Mouse (Mus musculus) WW6 (cell line): ENCODE data around the gene Erich4.

Experiments used
- DNase-seq: peaks from one replicate; pipeline ENCODE4 v3.0.0-alpha.2; 2013; ENCODE audit warnings: low read depth, low spot score

Gene Erich4

GRCm38 (mm10) chr7:25615706-25616011 is at the start of gene Erich4:
Gene Erich4 (minus strand): TSS chr7:25615892.
- DNase-seq: no peak

GRCm38 (mm10) chr7:25658657-25659472 is 43.2 kb upstream of the Erich4 start, which contains the start of the genes Bckdha and Exosc5:
Gene Bckdha (minus strand): TSS chr7:25658981.
Gene Exosc5 (plus strand): TSS chr7:25659164.
- peak; percentile 96 for DNase-seq

DNA sequence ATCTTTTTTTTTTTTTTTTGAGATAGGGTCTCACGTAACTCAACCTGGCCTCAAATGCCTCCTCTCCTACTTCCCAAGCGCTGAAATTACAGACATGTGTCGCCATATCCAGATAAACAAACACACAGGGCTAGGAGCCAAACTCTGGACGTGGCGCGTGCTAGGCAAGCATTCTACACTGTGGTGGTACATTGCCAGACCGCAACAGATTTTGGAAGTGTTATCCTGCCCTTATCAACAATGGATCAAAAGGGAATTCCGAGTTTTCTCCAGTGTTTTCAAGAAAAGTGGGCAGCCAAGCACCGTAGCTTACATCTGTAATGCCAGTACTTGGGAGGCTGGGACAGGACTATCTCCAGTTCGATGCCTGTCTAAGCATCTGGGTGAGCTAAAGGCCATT is 42.1 kb upstream of the Erich4 start:
- no peak for DNase-seq

GRCm38 (mm10) chr7:25655601-25656428 is 40.1 kb upstream of the Erich4 start:
- no peak for DNase-seq

DNA sequence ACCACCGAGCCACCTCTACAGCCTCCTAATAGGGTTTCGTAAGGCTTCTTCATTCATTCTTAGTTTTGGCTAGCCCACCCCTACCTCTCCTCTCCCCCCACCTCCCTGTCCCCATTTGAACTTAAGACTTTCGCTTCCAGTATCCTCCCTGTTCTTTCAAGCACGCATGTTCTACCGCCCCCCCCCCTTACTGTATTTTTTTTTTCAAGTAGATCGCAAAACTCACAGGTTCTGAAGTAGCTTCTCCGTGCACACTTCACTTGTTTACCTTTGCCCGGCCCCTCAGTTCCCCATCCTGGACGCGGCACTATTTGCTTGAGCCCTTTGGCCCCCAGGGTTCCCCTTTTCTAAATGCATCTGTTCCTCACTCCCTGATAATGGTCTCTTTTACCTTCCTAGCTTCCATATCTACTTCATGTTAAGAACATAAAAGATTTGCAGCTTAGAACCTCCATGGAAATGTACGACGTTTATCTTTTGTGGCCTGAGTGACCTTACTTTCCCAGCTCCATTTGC is 36.6 kb upstream of the Erich4 start:
- no peak for DNase-seq

DNA sequence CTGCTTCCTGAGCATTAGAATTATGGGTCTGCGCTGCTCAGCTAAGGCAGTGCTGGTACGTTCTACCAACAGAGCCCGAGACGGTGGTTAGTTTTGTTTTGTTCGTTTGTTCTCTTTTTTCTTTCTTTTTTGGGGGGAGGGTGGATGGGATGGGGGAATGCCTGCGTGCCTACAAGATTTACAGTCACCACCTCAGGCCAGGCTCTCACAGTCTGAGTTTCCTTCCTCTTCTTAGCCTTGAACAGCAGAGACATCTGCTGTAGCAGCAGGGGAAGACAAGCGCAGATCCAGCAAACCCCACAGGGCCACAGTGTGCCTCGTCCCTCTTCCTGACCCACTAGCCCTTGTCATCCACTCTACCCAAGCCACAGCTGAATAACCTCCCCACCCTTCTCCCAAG is 35.6 kb upstream of the Erich4 start:
- DNase-seq: no peak

GRCm38 (mm10) chr7:25649839-25650238 is 34.1 kb upstream of the Erich4 start:
- no peak for DNase-seq

DNA sequence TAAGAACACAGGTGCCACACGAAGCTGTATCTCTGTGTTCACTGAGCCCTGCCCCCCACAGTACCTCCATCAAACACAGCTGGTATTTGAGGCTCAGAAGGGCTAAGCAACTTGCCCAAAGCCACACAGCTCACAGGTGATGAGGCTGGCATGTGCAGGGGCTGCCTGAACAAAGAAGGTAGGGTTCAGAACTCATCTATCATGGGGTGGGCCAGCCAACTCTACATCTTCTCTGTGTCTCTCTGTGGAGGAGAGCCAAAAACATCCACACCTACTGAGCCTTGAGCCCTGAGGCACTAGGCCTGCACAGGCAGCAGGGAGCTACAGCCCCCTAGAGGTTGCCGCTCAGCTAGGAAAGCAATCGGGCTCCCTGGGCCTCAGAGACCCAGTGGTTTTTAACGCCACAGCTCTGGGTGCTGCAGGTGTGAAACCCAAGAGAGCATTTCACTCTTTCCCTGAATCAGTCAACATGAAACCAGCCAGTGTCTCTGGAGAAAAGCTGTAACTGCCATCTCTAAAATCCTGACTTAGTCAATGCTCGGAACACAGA is 32.0 kb upstream of the Erich4 start:
- no peak for DNase-seq

GRCm38 (mm10) chr7:25645074-25645473 is 29.4 kb upstream of the Erich4 start:
- no peak for DNase-seq

DNA sequence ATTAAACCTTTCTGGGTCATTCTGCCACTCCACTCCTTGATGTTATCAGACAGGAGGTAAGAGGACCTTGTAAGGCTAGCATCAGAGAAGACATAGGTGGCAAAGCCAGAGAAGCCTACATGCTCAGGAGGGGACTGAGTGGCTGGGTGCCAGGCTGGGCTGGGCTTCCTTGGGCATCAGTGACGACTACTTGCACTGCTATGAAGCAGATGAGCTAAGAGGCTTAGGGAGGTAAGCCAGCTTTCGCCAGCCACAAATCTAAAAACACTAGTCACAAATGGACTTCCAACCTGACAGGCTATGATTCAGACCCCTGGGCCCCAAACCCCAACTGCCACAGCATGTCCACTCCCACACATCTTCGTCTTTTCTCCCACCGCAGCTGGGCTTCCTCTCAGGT is 28.9 kb upstream of the Erich4 start:
- no peak for DNase-seq

- DNase-seq: no peak
Observed at GRCm38 (mm10) chr7:25644136-25644535, 28.4 kb upstream of the Erich4 start.

- DNase-seq: no peak
Observed at GRCm38 (mm10) chr7:25639754-25640153, 24.1 kb upstream of the Erich4 start.

GRCm38 (mm10) chr7:25637099-25637498 is 21.4 kb upstream of the Erich4 start:
- DNase-seq: no peak

- no peak for DNase-seq
Observed at GRCm38 (mm10) chr7:25636373-25636772, 20.7 kb upstream of the Erich4 start.

GRCm38 (mm10) chr7:25632679-25633078 is 17.0 kb upstream of the Erich4 start:
- DNase-seq: no peak

DNA sequence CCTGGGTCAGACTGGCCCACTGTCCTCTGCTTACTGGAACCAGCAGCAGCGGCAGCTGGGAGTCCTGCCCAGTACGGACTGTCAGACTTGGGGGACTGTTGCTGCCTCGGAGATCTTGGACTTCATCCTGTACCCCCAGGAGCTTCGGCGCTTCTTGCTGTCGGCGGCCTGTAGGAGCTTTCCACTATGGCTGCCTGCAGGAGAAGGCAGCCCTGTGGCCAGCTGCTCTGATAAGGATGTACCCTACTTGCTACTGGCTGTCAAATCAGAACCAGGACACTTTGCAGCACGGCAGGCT is 12.6 kb upstream of the Erich4 start:
- DNase-seq: no peak

GRCm38 (mm10) chr7:25627431-25628322 is 12.0 kb upstream of the Erich4 start:
- peak; percentile 20 for DNase-seq

- no peak for DNase-seq
Observed at GRCm38 (mm10) chr7:25626509-25627430, 11.1 kb upstream of the Erich4 start, which contains the start of gene B3gnt8. Gene B3gnt8 (plus strand): TSS chr7:25626654.

GRCm38 (mm10) chr7:25625594-25626250 is 10.0 kb upstream of the Erich4 start:
- peak; percentile 29 for DNase-seq

GRCm38 (mm10) chr7:25624851-25625250 is 9.2 kb upstream of the Erich4 start:
- DNase-seq: no peak
